Mouse (Mus musculus): ENCODE results near the gene Map1b. TPM values are rescaled to one million over a fixed set of nuclear protein-coding genes. Genes with fewer than 3 reads are reported as not detected.

Gene Map1b
- polyA plus RNA-seq, 1 experiment from 2014 or later, result 43.7 TPM

DNA sequence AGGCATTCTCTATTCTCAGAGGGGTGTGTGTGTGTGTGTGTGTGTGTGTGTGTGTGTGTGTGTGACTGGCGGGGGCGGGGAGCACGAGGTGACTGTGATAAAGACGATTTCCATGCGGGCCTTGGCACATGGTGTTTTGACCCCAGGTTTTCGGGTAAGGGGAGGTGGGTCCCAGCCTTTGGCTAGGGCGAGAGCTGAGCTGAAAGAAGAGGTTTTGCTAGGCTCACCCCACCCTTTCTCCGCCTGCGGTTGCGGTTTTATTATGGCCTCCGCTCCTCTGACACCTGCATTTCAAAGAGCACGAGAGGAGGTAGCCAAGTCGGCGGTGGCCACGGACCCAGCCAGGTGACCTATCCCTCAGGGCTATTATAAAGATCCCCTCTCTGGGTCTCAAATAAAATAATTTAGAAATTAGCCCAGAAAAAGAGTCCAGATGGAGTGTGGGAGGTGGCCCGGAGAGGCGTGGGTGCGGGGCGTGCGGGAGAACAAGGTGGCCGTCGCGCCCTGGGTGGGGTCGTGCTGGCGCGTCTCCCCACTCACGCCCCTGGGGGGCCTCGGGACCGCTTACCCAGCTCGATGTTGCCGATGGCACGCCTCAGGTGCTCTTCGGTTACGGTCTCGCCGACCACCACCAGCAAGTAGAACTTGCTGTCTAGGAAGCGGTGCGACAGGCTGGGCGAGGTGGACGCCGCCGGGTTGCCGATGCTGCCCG, 448 bp downstream of the Map1b start:
- Histone ChIP-seq H3K36me3 (ENCODE audit: control insufficient read depth, insufficient read depth) (no peaks in the 10 kb centered on the region), H3K9me3 (ENCODE audit: control insufficient read depth) (no peaks in the 10 kb centered on the region), H3K4me2 (replicated peaks; ENCODE audit: low read depth) (peak overlapping the region; percentile 92), H3K27ac (ENCODE audit: low read depth, low read length) (no peak overlapping the region; the same call in 1 of the 2 replicates), H3K4me3 (ENCODE audit: low read depth, low read length) (peak overlapping the region; percentile 62), H3K27me3 (replicated peaks; ENCODE audit: control insufficient read depth, insufficient read depth, low read length) (peaks cover 11% of the 10 kb centered on the region; the same call in 1 of the 2 replicates), H3K4me1 (replicated peaks; ENCODE audit: control insufficient read depth, insufficient read depth, low read length) (no peaks in the 10 kb centered on the region), H3K9ac (ENCODE audit: low read depth, low read length) (peak overlapping the region; percentile 49)
- no peak for TF ChIP-seq CTCF (IDR thresholded peaks at IDR 0.05; ENCODE audit: low read depth)
- ATAC-seq, result peak; percentile 16; the same call in 1 of the 2 replicates
- WGBS, result under 1% methylated on average over 43 of the region's 44 CpGs

DNA sequence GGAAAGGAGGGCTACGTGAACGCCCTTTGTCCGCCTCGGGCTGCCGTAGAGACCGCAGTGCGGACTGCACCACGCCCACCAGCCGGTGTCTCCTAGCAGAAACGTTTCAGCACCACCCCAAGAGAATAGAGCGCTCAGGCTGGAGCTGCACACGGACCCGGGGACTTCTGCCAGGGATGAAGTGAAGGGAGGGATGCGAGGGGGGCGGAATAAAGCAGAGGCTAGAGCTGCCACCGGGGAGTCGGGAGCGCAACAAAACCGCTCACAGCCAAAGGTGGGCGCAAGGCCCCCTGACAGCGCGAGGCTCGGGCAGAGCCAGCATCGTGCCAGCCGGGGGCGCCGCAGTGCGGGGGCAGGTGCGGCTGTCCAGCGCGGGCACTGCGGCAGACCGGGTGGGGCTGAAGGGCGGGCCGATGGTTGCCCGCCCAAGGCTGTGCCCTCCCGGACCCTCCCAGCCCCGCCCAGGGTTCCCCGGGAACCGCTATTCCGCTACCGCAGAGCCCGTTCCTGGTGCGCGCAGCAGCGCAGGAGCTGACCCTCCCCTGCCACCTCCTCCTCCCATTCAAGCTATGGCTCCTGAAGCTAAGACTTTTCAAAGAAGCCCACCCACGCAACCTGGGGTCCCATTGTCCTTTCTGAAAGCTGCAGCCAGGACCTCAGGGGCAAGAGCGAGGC, 1.3 kb downstream of the Map1b start:
- peak overlapping the region; percentile 62 for H3K4me3 ChIP-seq (ENCODE audit: low read depth, low read length)

DNA sequence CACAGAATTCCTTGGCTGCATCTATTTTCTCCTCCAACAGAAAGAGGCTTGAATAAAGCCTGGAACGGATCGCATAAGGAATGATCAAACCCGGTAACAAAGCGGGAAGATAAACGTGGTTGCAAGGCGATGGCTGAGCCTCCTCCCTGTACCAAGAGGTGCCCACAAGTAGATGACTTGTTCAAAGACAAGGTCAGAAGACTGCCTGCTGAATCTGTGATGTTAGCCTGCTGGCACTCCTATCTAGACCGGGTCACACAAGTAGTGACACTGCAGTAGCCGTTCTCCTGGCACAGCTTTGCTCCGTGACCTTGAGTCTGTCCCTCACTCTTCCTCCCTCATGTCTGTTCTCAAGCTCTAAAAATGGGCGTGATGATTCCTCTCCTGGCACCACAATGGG, 2.4 kb downstream of the Map1b start:
- Histone ChIP-seq H3K27ac (ENCODE audit: low read depth, low read length) (no peak overlapping the region), H3K9ac (ENCODE audit: low read depth, low read length) (no peak overlapping the region), H3K27me3 (replicated peaks; ENCODE audit: control insufficient read depth, insufficient read depth, low read length) (peaks cover 11% of the 10 kb centered on the region; the same call in 1 of the 2 replicates), H3K4me2 (replicated peaks; ENCODE audit: low read depth) (peak overlapping the region; percentile 92; the same call in 1 of the 2 replicates), H3K36me3 (ENCODE audit: control insufficient read depth, insufficient read depth) (no peaks in the 10 kb centered on the region), H3K4me3 (ENCODE audit: low read depth, low read length) (no peak overlapping the region), H3K9me3 (ENCODE audit: control insufficient read depth) (no peaks in the 10 kb centered on the region), H3K4me1 (replicated peaks; ENCODE audit: control insufficient read depth, insufficient read depth, low read length) (no peaks in the 10 kb centered on the region)
- TF ChIP-seq CTCF (IDR thresholded peaks at IDR 0.05; ENCODE audit: low read depth), result no peak
- no peak for ATAC-seq
- 37% methylated on average over 10 of the region's 10 CpGs for WGBS

More for the DNA sequence above, 1.3 kb downstream of the Map1b start:
- 0% methylated on average over 40 of the region's 48 CpGs for WGBS
- Histone ChIP-seq H3K9ac (ENCODE audit: low read depth, low read length) (peak overlapping the region; percentile 22; the same call in 1 of the 2 replicates), H3K36me3 (ENCODE audit: control insufficient read depth, insufficient read depth) (no peaks in the 10 kb centered on the region), H3K4me1 (replicated peaks; ENCODE audit: control insufficient read depth, insufficient read depth, low read length) (no peaks in the 10 kb centered on the region), H3K4me2 (replicated peaks; ENCODE audit: low read depth) (peak overlapping the region; percentile 92), H3K9me3 (ENCODE audit: control insufficient read depth) (no peaks in the 10 kb centered on the region), H3K27me3 (replicated peaks; ENCODE audit: control insufficient read depth, insufficient read depth, low read length) (peaks cover 11% of the 10 kb centered on the region; the same call in 1 of the 2 replicates), H3K27ac (ENCODE audit: low read depth, low read length) (0 out of 2 replicates have a peak overlapping the region, but pooled peaks have one; percentile 28)
- TF ChIP-seq CTCF (IDR thresholded peaks at IDR 0.05; ENCODE audit: low read depth), result peak; percentile 54
- ATAC-seq, result peak; percentile 63

GRCm38 (mm10) chr13:99513138-99513537, 3.2 kb downstream of the Map1b start:
- no peak overlapping the region for H3K4me2 ChIP-seq (replicated peaks; ENCODE audit: low read depth)
- 22% methylated on average over 7 of the region's 7 CpGs for WGBS
- H3K4me3 ChIP-seq (ENCODE audit: low read depth, low read length), result no peak overlapping the region
- peaks cover 11% of the 10 kb centered on the region; the same call in 1 of the 2 replicates for H3K27me3 ChIP-seq (replicated peaks; ENCODE audit: control insufficient read depth, insufficient read depth, low read length)
- TF ChIP-seq CTCF (IDR thresholded peaks at IDR 0.05; ENCODE audit: low read depth), result peak; percentile 66
- no peak for ATAC-seq
- no peak overlapping the region for H3K9ac ChIP-seq (ENCODE audit: low read depth, low read length)
- H3K36me3 ChIP-seq (ENCODE audit: control insufficient read depth, insufficient read depth), result no peaks in the 10 kb centered on the region
- H3K27ac ChIP-seq (ENCODE audit: low read depth, low read length), result no peak overlapping the region
- H3K4me1 ChIP-seq (replicated peaks; ENCODE audit: control insufficient read depth, insufficient read depth, low read length), result no peaks in the 10 kb centered on the region
- no peaks in the 10 kb centered on the region for H3K9me3 ChIP-seq (ENCODE audit: control insufficient read depth)

GRCm38 (mm10) chr13:99509896-99510295, 6.4 kb downstream of the Map1b start:
- WGBS, result 93% methylated on average over 4 of the region's 4 CpGs
- no peaks in the 10 kb centered on the region for H3K4me1 ChIP-seq (replicated peaks; ENCODE audit: control insufficient read depth, insufficient read depth, low read length)
- H3K4me2 ChIP-seq (replicated peaks; ENCODE audit: low read depth), result no peak overlapping the region
- no peak overlapping the region for H3K9ac ChIP-seq (ENCODE audit: low read depth, low read length)
- H3K27me3 ChIP-seq (replicated peaks; ENCODE audit: control insufficient read depth, insufficient read depth, low read length), result peaks cover 3% of the 10 kb centered on the region; the same call in 1 of the 2 replicates
- no peak for ATAC-seq
- H3K27ac ChIP-seq (ENCODE audit: low read depth, low read length), result no peak overlapping the region
- no peak for TF ChIP-seq CTCF (IDR thresholded peaks at IDR 0.05; ENCODE audit: low read depth)
- H3K9me3 ChIP-seq (ENCODE audit: control insufficient read depth), result no peaks in the 10 kb centered on the region
- H3K4me3 ChIP-seq (ENCODE audit: low read depth, low read length), result no peak overlapping the region
- no peaks in the 10 kb centered on the region for H3K36me3 ChIP-seq (ENCODE audit: control insufficient read depth, insufficient read depth)

GRCm38 (mm10) chr13:99506580-99506962, 9.8 kb downstream of the Map1b start:
- WGBS, result 28% methylated on average over 2 of the region's 2 CpGs
- Histone ChIP-seq H3K4me2 (replicated peaks; ENCODE audit: low read depth) (no peak overlapping the region), H3K27me3 (replicated peaks; ENCODE audit: control insufficient read depth, insufficient read depth, low read length) (no peaks in the 10 kb centered on the region), H3K9ac (ENCODE audit: low read depth, low read length) (no peak overlapping the region), H3K9me3 (ENCODE audit: control insufficient read depth) (no peaks in the 10 kb centered on the region), H3K36me3 (ENCODE audit: control insufficient read depth, insufficient read depth) (no peaks in the 10 kb centered on the region), H3K4me3 (ENCODE audit: low read depth, low read length) (no peak overlapping the region), H3K4me1 (replicated peaks; ENCODE audit: control insufficient read depth, insufficient read depth, low read length) (no peaks in the 10 kb centered on the region), H3K27ac (ENCODE audit: low read depth, low read length) (no peak overlapping the region)
- no peak for TF ChIP-seq CTCF (IDR thresholded peaks at IDR 0.05; ENCODE audit: low read depth)
- ATAC-seq, result no peak
